Mouse (Mus musculus) cerebellum, adult 2 months (tissue): Measurements from ENCODE around the gene Add2. TPM values are rescaled to one million over a fixed set of nuclear protein-coding genes. Genes with fewer than 3 reads are reported as not detected.
"Not testable (repeated sequence)": the region's sequence is repeated elsewhere in the genome, so short reads cannot be mapped to it uniquely, and the experiment has no call there.

Experiments
- DNase-seq, 2 experiments: peaks; one replicate each; pipeline ENCODE4 v3.0.0; 2021
- H3K27ac ChIP-seq: fragments of 200-500 bp; 2 replicates; pipeline ENCODE4 v1.5.1; 2012; ENCODE audit warnings: low read length, control low read depth, inconsistent platforms; ENCODE audit not compliant: insufficient read depth
- H3K27me3 ChIP-seq: fragments of 200-500 bp; 2 replicates; pipeline ENCODE4 v1.6.1; 2012; ENCODE audit warnings: inconsistent platforms, mild to moderate bottlenecking, low read length, moderate library complexity; ENCODE audit not compliant: control insufficient read depth, insufficient read depth
- H3K4me1 ChIP-seq: fragments of 200-500 bp; 2 replicates; pipeline ENCODE4 v1.6.1; 2011; ENCODE audit warnings: low read length; ENCODE audit not compliant: control insufficient read depth, insufficient read depth
- H3K4me3 ChIP-seq: fragments of 200-500 bp; replicated peaks from 2 replicates; pipeline ENCODE3; 2011; ENCODE audit warnings: mild to moderate bottlenecking, low read depth, low read length, control low read depth; ENCODE audit not compliant: insufficient read depth
- CTCF ChIP-seq: fragments of 200-500 bp; IDR thresholded peaks from 2 replicates; pipeline ENCODE4 v1.5.1; 2011; ENCODE audit warnings: low read depth, mild to moderate bottlenecking, control low read depth, low read length, moderate library complexity, borderline replicate concordance; ENCODE audit not compliant: insufficient read depth
- POLR2A ChIP-seq: fragments of 200-500 bp; IDR thresholded peaks from 2 replicates; pipeline ENCODE4 v1.6.1; 2011; ENCODE audit warnings: low read length, control low read depth, borderline replicate concordance; ENCODE audit not compliant: insufficient read depth
- WGBS: fragments of 180-500 bp; shearing (Covaris S2); methylation state at CpG from one replicate; pipeline ENCODE4 v1.1.7; 2018; 5-methylcytosine and 5-hydroxymethylcytosine counted together
- polyA plus RNA-seq: library from polyadenylated mRNA; depleted of rRNA; stranded (reverse); fragments of >200 nt; gene quantifications from 2 replicates; pipeline ENCODE4 v1.2.3, GENCODE M21; 2012; rRNA removed

The Add2 gene
- polyA plus RNA-seq: 54.9 and 56.2 TPM in 2 replicates

- DNase-seq: peak; percentile 82 to 84
- peak; percentile 59; the same call in 1 of the 2 replicates for TF ChIP-seq POLR2A
- TF ChIP-seq CTCF: peak; percentile 32; the same call in 1 of the 2 replicates
- Histone ChIP-seq H3K27ac (peak within 1 kb of the TSS; percentile 98), H3K4me3 (peak within 1 kb of the TSS; percentile 90), H3K27me3 (no peaks in the 10 kb centered on the region), H3K4me1 (peaks cover 24% of the 10 kb centered on the region; the same call in 1 of the 2 replicates)
- under 1% methylated on average over 56 of the region's 56 CpGs for WGBS
These were observed at the start of gene Add2 for GRCm38 (mm10) chr6:86028601-86029322. Gene Add2, plus strand, starts transcription at chr6:86028681.

- 78% methylated on average over 4 of the region's 4 CpGs for WGBS
- H3K4me3 ChIP-seq: not testable (repeated sequence)
These were observed 49.7 kb upstream of the Add2 start for GRCm38 (mm10) chr6:85978736-85979135.

DNA sequence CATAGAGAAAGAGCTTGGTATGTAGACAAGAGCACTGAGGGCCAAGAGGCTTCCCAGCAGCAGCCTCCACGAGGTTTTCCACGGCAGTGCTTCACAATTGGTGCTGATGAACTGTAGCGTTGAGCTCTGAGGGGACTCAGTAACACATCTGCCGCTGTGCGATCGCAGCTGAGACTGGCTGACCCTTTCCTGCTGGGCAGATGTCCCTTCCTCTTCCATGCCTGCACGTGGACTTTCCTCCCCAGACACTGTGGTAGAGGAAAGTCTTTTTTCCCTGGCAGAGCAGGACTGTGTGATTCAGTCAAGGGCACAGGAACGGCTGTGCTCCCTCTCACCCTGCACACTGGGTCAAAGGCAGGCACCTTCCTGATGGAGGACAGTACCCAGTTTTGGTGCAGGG lies 44.1 kb upstream of the Add2 start:
- Histone ChIP-seq H3K4me1 (no peaks in the 10 kb centered on the region), H3K27me3 (no peaks in the 10 kb centered on the region), H3K4me3 (no peak overlapping the region), H3K27ac (no peak overlapping the region)
- WGBS: 57% methylated on average over 8 of the region's 8 CpGs
- TF ChIP-seq POLR2A (no peak), CTCF (no peak)
- DNase-seq: no peak

More at GRCm38 (mm10) chr6:85978736-85979135, 49.7 kb upstream of the Add2 start:
- not testable (repeated sequence) for H3K27ac ChIP-seq, H3K4me1 ChIP-seq, DNase-seq, H3K27me3 ChIP-seq

DNA sequence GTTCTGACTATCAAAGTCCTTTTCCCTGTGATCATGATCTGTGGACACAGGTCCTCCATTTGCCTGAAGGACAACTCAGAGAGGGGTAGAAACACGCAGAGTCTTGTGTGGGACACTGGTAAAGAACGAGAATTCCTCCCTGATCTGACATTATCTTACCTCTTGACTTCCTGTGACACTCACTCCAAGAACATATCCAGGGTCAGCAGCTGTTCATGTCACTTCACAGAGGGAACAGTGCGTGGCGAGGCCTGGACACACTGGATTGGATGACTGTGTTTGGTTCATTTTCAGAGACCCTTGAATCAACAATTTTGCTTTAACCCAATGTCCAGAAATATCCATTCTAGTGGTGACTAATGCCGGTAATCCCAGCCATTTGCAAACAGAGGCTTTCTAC lies 38.9 kb upstream of the Add2 start:
- not testable (repeated sequence) for H3K4me3 ChIP-seq, DNase-seq, H3K27ac ChIP-seq, H3K4me1 ChIP-seq, H3K27me3 ChIP-seq
- WGBS: 92% methylated on average over 5 of the region's 5 CpGs

- WGBS: 92% methylated on average over 5 of the region's 5 CpGs
- DNase-seq, H3K4me1 ChIP-seq, H3K4me3 ChIP-seq, H3K27ac ChIP-seq, H3K27me3 ChIP-seq: not testable (repeated sequence)
These were observed 37.7 kb upstream of the Add2 start for GRCm38 (mm10) chr6:85990774-85991173.

DNA sequence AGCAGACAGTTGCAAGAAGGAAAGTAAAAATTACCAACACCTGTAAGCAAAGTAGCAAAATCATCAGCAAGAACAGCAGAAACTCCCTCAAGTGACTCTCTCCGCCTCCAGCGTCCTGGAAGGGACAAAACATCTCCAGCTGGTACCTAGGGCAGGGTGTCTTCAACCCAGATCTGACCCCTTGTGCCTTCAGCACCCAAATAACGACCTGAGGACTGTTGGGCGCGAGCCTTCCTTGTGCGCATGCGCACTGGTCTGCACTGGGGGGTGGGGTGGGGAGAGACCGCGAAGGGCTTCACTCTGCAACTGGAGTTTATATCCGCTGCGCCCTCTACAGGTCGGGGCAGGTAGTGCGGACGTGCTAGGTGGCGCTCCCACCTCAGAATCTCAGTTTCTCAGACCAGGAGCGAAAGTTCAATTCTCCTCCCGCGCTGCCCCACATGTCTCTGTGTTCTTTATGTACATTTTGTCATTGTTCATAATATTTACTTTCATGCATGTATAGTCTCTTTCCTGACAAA lies 25.0 kb upstream of the Add2 start:
- 73% methylated on average over 18 of the region's 18 CpGs for WGBS
- Histone ChIP-seq H3K4me3 (no peak overlapping the region), H3K27ac (no peak overlapping the region), H3K27me3 (no peaks in the 10 kb centered on the region), H3K4me1 (0 out of 2 replicates have a peak, but pooled peaks cover 2% of the 10 kb centered on the region)
- peak; percentile 46; the same call in 1 of the 2 replicates for TF ChIP-seq CTCF
- no peak for TF ChIP-seq POLR2A
- no peak for DNase-seq

- H3K4me3 ChIP-seq: peak overlapping the region; percentile 44
- TF ChIP-seq POLR2A (no peak), CTCF (peak; percentile 98)
- 14% methylated on average over 18 of the region's 18 CpGs for WGBS
These were observed 24.0 kb upstream of the Add2 start for GRCm38 (mm10) chr6:86004271-86005148.

GRCm38 (mm10) chr6:86009980-86010379 lies 18.5 kb upstream of the Add2 start:
- peak; percentile 74 for TF ChIP-seq CTCF
- TF ChIP-seq POLR2A: no peak
- H3K27me3 ChIP-seq: no peaks in the 10 kb centered on the region
- DNase-seq: peak; percentile 64 to 67
- no peak overlapping the region for H3K4me3 ChIP-seq
- no peak overlapping the region for H3K27ac ChIP-seq
- WGBS: 37% methylated on average over 4 of the region's 4 CpGs
- no peaks in the 10 kb centered on the region for H3K4me1 ChIP-seq

More at GRCm38 (mm10) chr6:86004271-86005148, 24.0 kb upstream of the Add2 start:
- DNase-seq: peak; percentile 70 to 76
- H3K27me3 ChIP-seq: no peaks in the 10 kb centered on the region
- no peak overlapping the region for H3K27ac ChIP-seq
- 0 out of 2 replicates have a peak, but pooled peaks cover 2% of the 10 kb centered on the region for H3K4me1 ChIP-seq

GRCm38 (mm10) chr6:86014812-86015211 lies 13.7 kb upstream of the Add2 start:
- WGBS: 76% methylated on average over 5 of the region's 5 CpGs
- DNase-seq: not testable (repeated sequence)

More at GRCm38 (mm10) chr6:86014812-86015211, 13.7 kb upstream of the Add2 start:
- H3K27ac ChIP-seq, H3K4me1 ChIP-seq, H3K27me3 ChIP-seq, H3K4me3 ChIP-seq: not testable (repeated sequence)
